Mouse (Mus musculus) lung, postnatal 0 days (tissue): ENCODE data around the gene Gm28053.

Experiments
- CTCF ChIP-seq: IDR thresholded peaks from 2 replicates; pipeline ENCODE4 v1.5.1; 2016; ENCODE audit warnings: antibody characterized with exemption, mild to moderate bottlenecking
- EP300 ChIP-seq: IDR thresholded peaks from 2 replicates; pipeline ENCODE4 v1.6.1; 2016; ENCODE audit warnings: antibody characterized with exemption, mild to moderate bottlenecking, control low read depth

- TF ChIP-seq CTCF (no peak), EP300 (no peak)
Observed at GRCm38 (mm10) chr6:48675400-48675930, 42.9 kb upstream of the Gm28053 start.
